In genomic region chr7:46615256-46615977, GRCm38 (mm10) we compare ENCODE assay signal across 8 mouse cellular contexts. TPM values are rescaled to one million over a fixed set of nuclear protein-coding genes. Genes with fewer than 3 reads are reported as not detected.
DNase-seq lines count a peak whose midpoint lies in the region; ATAC-seq and TF ChIP-seq lines count a peak whose summit lies in the region.

No protein-coding gene starts in this region.

- no peaks in the 10 kb centered on the region for H3K9me3 ChIP-seq in heart, embryonic 14.5 days (ENCODE audit: control insufficient read depth, low read length)
- no peaks in the 10 kb centered on the region for H3K9me3 ChIP-seq in liver, embryonic 14.5 days (ENCODE audit: control insufficient read depth, low read length)
- H3K9me3 ChIP-seq in stomach, postnatal 0 days (ENCODE audit: control insufficient read depth, low read length), result no peaks in the 10 kb centered on the region
- no peaks in the 10 kb centered on the region for H3K9me3 ChIP-seq in midbrain, embryonic 13.5 days
- H3K9me3 ChIP-seq in forebrain, embryonic 15.5 days, result no peaks in the 10 kb centered on the region

- TF ChIP-seq CTCF in liver, embryonic 14.5 days (IDR thresholded peaks at IDR 0.05; ENCODE audit: low read depth), result no peak
- no peak for TF ChIP-seq CTCF in stomach, postnatal 0 days (IDR thresholded peaks at IDR 0.05; ENCODE audit: low read depth)

- no peak for TF ChIP-seq EP300 in liver, embryonic 14.5 days (IDR thresholded peaks at IDR 0.05; ENCODE audit: low read depth)
- no peak for TF ChIP-seq EP300 in stomach, postnatal 0 days (optimal IDR thresholded peaks at IDR 0.05)

- ATAC-seq in heart, embryonic 14.5 days (ENCODE audit: insufficient number of reproducible peaks, insufficient read depth, low FRiP score, low read depth), result no peak
- peak; percentile 33; the same call in 1 of the 2 replicates for ATAC-seq in liver, embryonic 14.5 days (ENCODE audit: insufficient read depth)
- ATAC-seq in stomach, postnatal 0 days (ENCODE audit: low FRiP score, low TSS enrichment), result peak; percentile 55
- ATAC-seq in midbrain, embryonic 13.5 days, result no peak
- ATAC-seq in forebrain, embryonic 15.5 days (replicated peaks), result no peak

- H3K4me2 ChIP-seq in heart, embryonic 14.5 days (ENCODE audit: low read length), result no peak overlapping the region
- no peak overlapping the region for H3K4me2 ChIP-seq in liver, embryonic 14.5 days (ENCODE audit: low read depth)
- no peak overlapping the region for H3K4me2 ChIP-seq in stomach, postnatal 0 days (replicated peaks; ENCODE audit: low read depth)
- H3K4me2 ChIP-seq in midbrain, embryonic 13.5 days (replicated peaks), result no peak overlapping the region
- H3K4me2 ChIP-seq in forebrain, embryonic 15.5 days (replicated peaks), result no peak overlapping the region

- H3K36me3 ChIP-seq in heart, embryonic 14.5 days (ENCODE audit: control insufficient read depth, insufficient read depth, low read length), result peaks cover under 1% of the 10 kb centered on the region; the same call in 1 of the 2 replicates
- no peaks in the 10 kb centered on the region for H3K36me3 ChIP-seq in liver, embryonic 14.5 days (replicated peaks; ENCODE audit: control insufficient read depth, insufficient read depth, low read depth)
- H3K36me3 ChIP-seq in stomach, postnatal 0 days (ENCODE audit: control insufficient read depth, insufficient read depth, low read length), result peaks cover 5% of the 10 kb centered on the region
- H3K36me3 ChIP-seq in midbrain, embryonic 13.5 days, result peaks cover 58% of the 10 kb centered on the region
- peaks cover 17% of the 10 kb centered on the region for H3K36me3 ChIP-seq in forebrain, embryonic 15.5 days

- H3K27me3 ChIP-seq in heart, embryonic 14.5 days (ENCODE audit: control insufficient read depth, insufficient read depth, low read length), result no peaks in the 10 kb centered on the region
- no peaks in the 10 kb centered on the region for H3K27me3 ChIP-seq in liver, embryonic 14.5 days (ENCODE audit: control insufficient read depth, insufficient read depth, low read length)
- no peaks in the 10 kb centered on the region for H3K27me3 ChIP-seq in stomach, postnatal 0 days (ENCODE audit: control insufficient read depth, insufficient read depth, low read length)
- no peaks in the 10 kb centered on the region for H3K27me3 ChIP-seq in midbrain, embryonic 13.5 days
- H3K27me3 ChIP-seq in forebrain, embryonic 15.5 days, result no peaks in the 10 kb centered on the region

- 32% methylated on average over 5 of the region's 5 CpGs for whole genome bisulfite sequencing in heart, embryonic 14.5 days
- WGBS in liver, embryonic 14.5 days (ENCODE audit: insufficient replicate concordance), result 43% methylated on average over 5 of the region's 5 CpGs
- 56% methylated on average over 5 of the region's 5 CpGs for WGBS in stomach, postnatal 0 days
- 73% methylated on average over 5 of the region's 5 CpGs for WGBS in midbrain, embryonic 13.5 days
- WGBS in forebrain, embryonic 15.5 days, result 74% methylated on average over 5 of the region's 5 CpGs

- DNase-seq in ovary, adult 18-20 months (ENCODE audit: low spot score), result peak; percentile 53
- no peak for DNase-seq in ovary, postnatal 14 days (ENCODE audit: low spot score)
- DNase-seq in liver, embryonic 14.5 days (ENCODE audit: low read depth in 3 of 3, low spot score in 3 of 3), result peak in 1 of 3 experiments; percentile 4
- DNase-seq in stomach, postnatal 0 days (ENCODE audit: low spot score), result peak; percentile 32
- DNase-seq in spleen, adult 12 weeks (ENCODE audit: low spot score), result no peak

- H3K4me3 ChIP-seq in heart, embryonic 14.5 days (ENCODE audit: control insufficient read depth in 1 of 2, insufficient read depth in 1 of 2, low read depth in 1 of 2, low read length in 2 of 2), result no peak overlapping the region
- H3K4me3 ChIP-seq in liver, embryonic 14.5 days (ENCODE audit: insufficient read depth in 1 of 2, low read depth in 2 of 2, low read length in 2 of 2), result no peak overlapping the region
- H3K4me3 ChIP-seq in stomach, postnatal 0 days (ENCODE audit: low read depth, low read length), result no peak overlapping the region
- H3K4me3 ChIP-seq in midbrain, embryonic 13.5 days (replicated peaks), result no peak overlapping the region
- no peak overlapping the region for H3K4me3 ChIP-seq in forebrain, embryonic 15.5 days

- peak overlapping the region; percentile 79 to 87 for H3K27ac ChIP-seq in heart, embryonic 14.5 days (replicated peaks in 1 of 2; ENCODE audit: control insufficient read depth in 1 of 2, insufficient read depth in 1 of 2, low read depth in 2 of 2, low read length in 2 of 2)
- H3K27ac ChIP-seq in liver, embryonic 14.5 days, result no peak overlapping the region
- no peak overlapping the region for H3K27ac ChIP-seq in stomach, postnatal 0 days (replicated peaks)
- H3K27ac ChIP-seq in midbrain, embryonic 13.5 days, result no peak overlapping the region
- H3K27ac ChIP-seq in forebrain, embryonic 15.5 days (replicated peaks), result no peak overlapping the region

- no peak overlapping the region for H3K9ac ChIP-seq in heart, embryonic 14.5 days (ENCODE audit: low read length)
- no peak overlapping the region for H3K9ac ChIP-seq in liver, embryonic 14.5 days (replicated peaks)
- H3K9ac ChIP-seq in stomach, postnatal 0 days (ENCODE audit: low read length), result no peak overlapping the region
- H3K9ac ChIP-seq in midbrain, embryonic 13.5 days (replicated peaks), result no peak overlapping the region
- H3K9ac ChIP-seq in forebrain, embryonic 15.5 days (replicated peaks), result no peak overlapping the region

- H3K4me1 ChIP-seq in heart, embryonic 14.5 days (ENCODE audit: control insufficient read depth in 2 of 2, insufficient read depth in 2 of 2, low read length in 2 of 2), result peaks cover 32 to 38% of the 10 kb centered on the region in 2 experiments
- H3K4me1 ChIP-seq in liver, embryonic 14.5 days (replicated peaks; ENCODE audit: control insufficient read depth in 2 of 2, insufficient read depth in 2 of 2, low read length in 1 of 2), result peaks cover 0 to 9% of the 10 kb centered on the region in 2 experiments; a peak in 1 of 4 replicates
- H3K4me1 ChIP-seq in stomach, postnatal 0 days (replicated peaks; ENCODE audit: control insufficient read depth, insufficient read depth), result no peaks in the 10 kb centered on the region
- no peaks in the 10 kb centered on the region for H3K4me1 ChIP-seq in midbrain, embryonic 13.5 days (replicated peaks)
- peaks cover 16% of the 10 kb centered on the region; the same call in 1 of the 2 replicates for H3K4me1 ChIP-seq in forebrain, embryonic 15.5 days

RNA-seq across cellular contexts. Expression of gene Sergef, which starts 24.2 kb away (rescaled TPM):
- polyA plus RNA-seq in heart, embryonic 14.5 days (2014; fragmentation: Nextera tagmentation; extraction: Ambion mirVana), result 10.5 and 10.7 TPM in 2 replicates
- polyA plus RNA-seq in liver, embryonic 14.5 days (2012; rRNA removed), result 2.2 and 3.3 TPM in 2 replicates
- polyA plus RNA-seq in liver, embryonic 14.5 days (2014; fragmentation: Nextera tagmentation; extraction: Ambion mirVana), result 5.5 and 5.9 TPM in 2 replicates
- 10.8 and 11.4 TPM in 2 replicates for polyA plus RNA-seq in stomach, postnatal 0 days (2015; fragmentation: Nextera tagmentation; extraction: Ambion mirVana)
- 28.9 and 30.0 TPM in 2 replicates for polyA plus RNA-seq in midbrain, embryonic 13.5 days (2015; fragmentation: Nextera tagmentation; extraction: Ambion mirVana)
- polyA plus RNA-seq in forebrain, embryonic 15.5 days (2015; fragmentation: Nextera tagmentation; extraction: Ambion mirVana), result 28.4 and 29.4 TPM in 2 replicates

RNA-seq across cellular contexts. Expression of gene Tph1, which starts 56.9 kb away (rescaled TPM):
- polyA plus RNA-seq in heart, embryonic 14.5 days (2014; fragmentation: Nextera tagmentation; extraction: Ambion mirVana), result 0.12 and 0.65 TPM in 2 replicates
- polyA plus RNA-seq in liver, embryonic 14.5 days (2012; rRNA removed), result not detected in 2 replicates
- polyA plus RNA-seq in liver, embryonic 14.5 days (2014; fragmentation: Nextera tagmentation; extraction: Ambion mirVana), result not detected in 2 replicates
- polyA plus RNA-seq in stomach, postnatal 0 days (2015; fragmentation: Nextera tagmentation; extraction: Ambion mirVana), result 0.48 and 0.79 TPM in 2 replicates
- 0.12 and 0.41 TPM in 2 replicates for polyA plus RNA-seq in midbrain, embryonic 13.5 days (2015; fragmentation: Nextera tagmentation; extraction: Ambion mirVana)
- 0.46 and 2.9 TPM in 2 replicates for polyA plus RNA-seq in forebrain, embryonic 15.5 days (2015; fragmentation: Nextera tagmentation; extraction: Ambion mirVana)

Comparison
In these comparisons a context has a peak if more than half of its experiments do, and no peak if none do; other contexts are left out.
1. DNase-seq: peak in ovary, adult 18-20 months (single experiment) and stomach, postnatal 0 days (single experiment); none in ovary, postnatal 14 days (single experiment) and spleen, adult 12 weeks (single experiment).
2. ATAC-seq: peak in liver, embryonic 14.5 days (single experiment) and stomach, postnatal 0 days (single experiment); none in heart, embryonic 14.5 days (single experiment), midbrain, embryonic 13.5 days (single experiment) and forebrain, embryonic 15.5 days (single experiment).
3. H3K27ac ChIP-seq: peak in heart, embryonic 14.5 days (2 of 2); none in liver, embryonic 14.5 days (single experiment), stomach, postnatal 0 days (single experiment), midbrain, embryonic 13.5 days (single experiment) and forebrain, embryonic 15.5 days (single experiment).